Mouse (Mus musculus): ENCODE results near the gene Gamt.

- TF ChIP-seq CTCF (IDR thresholded peaks at IDR 0.05; ENCODE audit: insufficient read depth, low read length) (no peak), POLR2A (IDR thresholded peaks at IDR 0.05; ENCODE audit: borderline replicate concordance, extremely low read depth, low read depth, low read length) (no peak)
Observed at GRCm38 (mm10) chr10:80297526-80298133, 36.8 kb upstream of the Gamt start.
